Mouse (Mus musculus) frontal cortex, postnatal 36 days (tissue): ENCODE measurements around the gene Cacng4.

ENCODE experiments used
- DNase-seq, 2 experiments: peaks; one replicate each; pipeline ENCODE4 v3.0.0; 2022; ENCODE audit warnings: low spot score in 2 of 2

The Cacng4 gene

GRCm38 (mm10) chr11:107720264-107721021 lies 73.9 kb downstream of the Cacng4 start:
- no peak for DNase-seq

GRCm38 (mm10) chr11:107716332-107716938 lies 77.9 kb downstream of the Cacng4 start, which contains the start of gene Cacng1:
Gene Cacng1 (minus strand): TSS chr11:107716522.
- DNase-seq: no peak

DNA sequence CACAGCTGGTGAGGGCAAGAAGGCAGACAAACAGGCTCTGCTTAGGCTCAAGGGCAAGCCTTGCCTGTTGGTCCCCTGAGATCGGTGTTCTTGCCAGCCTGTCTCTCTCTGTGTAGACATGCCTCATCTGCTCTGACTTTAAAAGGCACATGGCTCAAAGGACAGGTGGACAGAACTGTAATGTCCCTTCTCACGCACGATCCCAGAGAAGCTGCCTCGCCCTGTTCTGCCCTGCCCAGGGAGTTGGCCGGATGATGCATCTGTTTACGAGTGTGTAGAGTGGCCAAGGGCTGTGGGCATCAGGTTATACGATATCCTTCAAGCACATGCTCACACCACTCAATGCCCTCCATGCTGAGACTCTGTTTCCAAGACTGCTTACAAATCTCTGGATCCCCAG lies 80.0 kb downstream of the Cacng4 start:
- DNase-seq: no peak

DNA sequence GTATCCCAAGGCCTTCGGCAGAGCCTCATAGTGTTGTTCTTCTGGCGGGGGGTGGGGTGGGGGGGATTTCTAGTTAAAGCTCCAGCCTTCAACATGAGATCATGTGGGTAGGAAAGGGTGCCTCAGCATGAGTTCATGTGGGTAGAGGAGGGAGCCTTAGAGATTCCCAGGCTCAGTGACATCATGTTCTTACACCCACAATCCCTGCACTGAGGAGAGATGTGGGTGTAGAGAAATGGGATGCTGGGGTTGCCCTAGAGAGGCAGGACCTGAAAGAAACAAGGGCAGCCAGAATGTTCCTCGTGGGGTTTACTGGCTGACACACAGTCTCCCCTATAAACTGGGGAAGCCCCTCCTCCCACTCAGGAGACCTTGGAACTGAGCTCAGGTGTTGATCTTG lies 84.0 kb downstream of the Cacng4 start:
- no peak for DNase-seq

DNA sequence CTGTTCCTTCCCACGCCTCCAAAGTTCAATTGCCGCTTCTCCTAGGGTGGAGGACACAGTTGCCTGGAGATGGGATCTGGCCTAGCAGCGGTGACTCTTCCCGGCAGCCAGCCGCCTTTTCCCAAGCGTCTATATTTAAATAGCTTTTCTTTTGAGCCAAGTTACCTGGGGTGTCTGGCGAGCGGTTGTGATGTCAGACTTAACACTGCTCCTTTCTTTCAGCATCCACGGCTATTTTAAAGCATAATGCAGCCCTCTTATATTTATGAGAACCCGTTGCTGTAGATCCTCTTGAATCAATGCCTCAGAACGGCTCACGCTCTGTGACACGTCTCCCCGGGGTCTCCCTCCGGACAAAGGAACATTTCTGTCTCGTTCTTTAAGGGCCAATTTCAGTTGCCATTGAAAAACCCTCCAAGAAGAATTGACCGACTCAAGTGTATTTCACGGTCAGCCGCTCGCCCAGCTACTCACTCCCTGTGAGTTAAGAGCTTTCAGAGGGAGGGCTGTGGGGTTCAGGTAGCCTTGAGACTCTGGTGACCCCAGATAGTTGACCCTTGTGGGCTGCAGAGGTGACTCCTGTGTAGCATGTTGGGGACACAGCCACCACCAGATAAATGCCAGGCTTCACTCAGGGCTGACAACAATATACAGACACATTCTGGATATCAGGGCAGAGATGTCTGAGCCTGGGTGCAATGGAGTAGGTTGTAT lies 86.3 kb downstream of the Cacng4 start:
- no peak for DNase-seq

DNA sequence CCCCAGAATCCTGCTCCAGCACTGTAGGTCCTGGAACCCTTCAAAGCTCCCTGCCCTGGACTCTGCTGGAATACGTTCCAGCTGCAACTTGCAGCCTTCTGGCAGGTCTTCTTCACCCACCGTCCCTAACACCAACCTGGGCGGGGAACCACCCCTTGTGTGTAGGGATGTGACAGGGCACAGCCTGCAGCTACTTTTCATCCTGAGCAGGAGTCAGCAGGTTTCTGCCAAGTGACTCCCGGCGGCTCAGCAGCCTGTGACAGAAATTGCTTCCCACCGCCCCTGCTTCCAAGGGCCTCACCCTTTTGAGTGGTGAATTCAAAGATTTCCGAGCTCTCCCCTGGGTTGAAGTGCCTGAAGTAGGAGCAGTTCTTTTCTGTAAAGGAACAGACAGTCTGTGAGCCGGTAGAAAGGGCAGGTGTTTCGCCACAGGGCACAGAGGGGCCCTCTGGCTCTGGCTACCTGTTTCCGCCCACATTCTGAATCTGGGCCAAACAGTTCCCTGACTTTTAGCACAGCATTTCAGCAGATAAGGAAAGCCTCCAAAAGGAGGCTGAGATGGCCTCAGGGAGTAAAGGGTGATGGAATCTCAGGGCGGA lies 88.8 kb downstream of the Cacng4 start:
- no peak for DNase-seq

GRCm38 (mm10) chr11:107705060-107705459 lies 89.3 kb downstream of the Cacng4 start:
- no peak for DNase-seq

DNA sequence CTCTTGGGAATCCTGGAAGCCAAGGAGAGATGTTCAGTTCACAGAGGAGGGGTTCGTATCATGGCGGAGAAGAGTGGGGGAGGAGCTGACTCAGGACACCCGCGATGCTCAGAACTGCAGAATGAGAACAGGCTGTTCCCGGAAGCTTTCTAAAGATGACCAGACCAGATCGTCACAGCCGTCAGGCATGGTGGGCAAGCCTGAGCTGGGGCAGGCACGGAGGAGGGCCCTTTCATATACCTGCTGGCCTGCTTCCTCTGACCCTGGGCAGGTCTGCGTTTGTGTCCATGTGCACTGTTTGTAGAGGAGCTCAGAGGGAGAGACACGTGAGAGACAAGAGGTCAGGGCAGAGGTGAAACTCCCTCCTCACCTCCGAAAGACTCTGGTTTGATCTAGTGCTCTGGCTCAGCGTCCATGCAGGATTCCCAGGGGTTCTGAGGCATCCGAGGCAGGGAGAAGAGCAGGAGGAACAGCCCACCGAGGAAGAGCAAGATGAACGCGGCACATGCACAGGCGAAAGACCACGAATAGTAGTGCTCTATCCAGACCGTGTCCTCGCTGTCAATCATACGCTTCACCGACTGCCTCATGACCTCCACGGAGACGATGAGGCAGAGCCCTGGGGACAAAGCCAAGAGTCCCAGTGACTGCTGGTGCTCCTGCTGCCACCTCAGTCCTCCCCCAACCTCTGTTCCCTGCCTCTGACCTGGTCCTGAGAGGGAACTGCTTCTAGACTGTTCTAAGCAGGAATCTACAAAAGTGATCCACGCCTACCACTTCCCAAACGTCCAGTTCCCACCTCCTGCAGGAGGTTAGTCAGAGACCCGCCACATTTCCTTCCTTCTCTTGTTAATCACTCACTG lies 90.9 kb downstream of the Cacng4 start:
- DNase-seq: no peak

GRCm38 (mm10) chr11:107699967-107700366 lies 94.4 kb downstream of the Cacng4 start:
- no peak for DNase-seq

DNA sequence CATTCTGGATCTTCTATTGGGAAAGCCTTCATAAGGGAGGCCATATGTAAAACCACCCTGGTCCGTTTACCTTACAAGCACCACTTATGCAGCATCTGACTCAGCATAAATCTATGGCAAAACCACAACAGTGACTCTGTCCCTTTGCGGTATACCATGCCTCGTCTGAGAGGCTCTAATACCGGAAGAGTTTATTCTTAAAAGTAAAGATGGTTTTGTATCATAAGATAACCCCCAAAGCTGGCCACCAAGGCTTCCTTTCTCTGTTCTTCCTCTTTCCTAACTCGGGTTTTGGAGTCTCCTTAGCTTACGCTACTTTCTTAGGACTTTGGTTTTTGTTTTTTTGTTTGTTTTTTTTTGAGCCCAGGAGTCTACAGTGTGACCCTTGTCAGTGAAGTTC lies 101.0 kb downstream of the Cacng4 start:
- no peak for DNase-seq

DNA sequence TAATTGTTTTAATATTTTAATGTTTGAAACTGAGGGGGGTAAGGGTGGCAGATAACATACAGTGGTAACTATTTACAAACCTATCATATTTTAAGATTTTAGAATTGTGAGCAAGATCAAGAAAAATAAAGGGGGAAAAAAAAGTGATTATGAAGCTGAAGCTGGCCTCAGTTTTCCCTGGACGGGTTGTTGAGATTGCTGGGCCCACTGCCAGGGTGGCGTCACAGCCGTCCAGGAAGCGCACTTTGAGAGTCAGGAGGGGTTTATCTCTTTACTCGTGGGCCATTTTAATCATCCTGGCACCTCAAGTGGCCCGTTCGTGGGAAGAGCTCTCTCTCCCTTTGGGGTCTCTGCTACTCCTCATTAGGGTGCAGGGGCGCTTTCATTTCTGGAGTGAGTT lies 102.8 kb downstream of the Cacng4 start:
- no peak for DNase-seq

DNA sequence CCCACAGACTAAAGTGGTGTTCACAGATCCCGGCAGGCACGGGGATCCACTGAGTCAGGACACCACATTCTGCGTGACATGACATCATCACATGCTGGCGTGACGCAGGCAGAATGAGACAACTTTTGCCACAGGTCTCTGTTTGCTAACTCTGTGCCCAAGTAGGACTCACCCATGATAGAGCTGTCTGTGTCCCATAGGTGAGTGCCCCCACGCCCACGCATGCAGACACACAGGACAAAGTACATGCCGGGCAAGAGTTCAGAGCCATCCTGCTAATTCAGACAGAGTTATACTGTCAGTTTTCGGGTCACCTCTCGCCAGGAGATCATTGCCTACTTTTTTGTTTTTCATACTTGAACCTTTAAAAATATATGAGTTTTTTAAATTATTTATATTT lies 105.9 kb downstream of the Cacng4 start:
- DNase-seq: no peak

- no peak for DNase-seq
Observed at GRCm38 (mm10) chr11:107686290-107686689, 108.1 kb downstream of the Cacng4 start.

- no peak for DNase-seq
Observed at GRCm38 (mm10) chr11:107683544-107684465, 110.6 kb downstream of the Cacng4 start.

- no peak for DNase-seq
Observed at GRCm38 (mm10) chr11:107682694-107683355, 111.5 kb downstream of the Cacng4 start.
